Mouse (Mus musculus): ENCODE data around the gene Bend7.

The Bend7 gene

DNA sequence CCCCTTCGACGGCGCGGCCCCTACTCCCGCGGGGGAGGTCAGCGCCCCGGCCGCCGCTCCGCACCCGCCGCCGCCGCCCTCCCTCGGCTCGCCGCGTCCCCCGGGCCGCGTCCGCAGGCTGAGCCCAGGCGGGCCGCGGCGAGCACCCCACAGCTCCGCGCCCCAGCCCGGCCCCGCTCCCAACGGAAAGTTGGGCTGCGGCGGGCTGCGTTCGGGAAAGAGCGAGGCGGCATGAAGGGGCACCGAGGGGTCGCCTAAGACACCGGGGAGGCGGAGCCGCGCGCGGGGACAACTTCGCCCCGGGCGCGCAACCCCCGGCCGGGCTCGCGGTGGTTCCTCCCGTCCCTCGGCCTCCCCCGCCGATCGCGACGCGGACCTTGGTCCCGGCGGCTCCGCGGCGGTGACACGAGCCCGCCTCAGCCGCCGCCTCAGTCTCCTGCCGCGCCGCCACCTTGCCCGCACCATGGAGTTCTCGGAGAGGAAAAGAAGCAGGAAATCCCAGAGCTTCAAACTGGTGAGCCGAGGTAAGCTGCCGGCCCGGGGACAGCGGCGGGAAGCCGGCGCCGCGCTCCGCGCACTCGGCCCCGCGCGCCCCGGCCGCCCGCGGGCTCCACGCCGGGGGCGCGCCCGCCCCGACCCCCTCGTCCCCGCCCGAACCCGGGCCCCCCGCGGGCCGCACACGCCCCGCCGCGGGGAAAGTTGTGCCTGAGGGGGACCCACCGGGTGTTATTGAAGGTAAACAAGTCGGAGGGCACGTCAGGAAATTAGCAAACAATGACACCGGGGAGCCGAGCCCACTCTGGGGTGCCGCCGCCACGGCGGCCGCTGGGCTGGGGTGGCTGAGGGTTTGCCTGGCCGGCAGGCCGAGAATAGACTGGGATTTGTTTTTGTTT, at the start of gene Bend7:
Gene Bend7 (plus strand): TSS at position 63 of the 893 bp plus-strand sequence.
- DNase-seq (ENCODE audit: low read depth), result no peak

- no peak for DNase-seq (ENCODE audit: low read depth)
These were observed 49.0 kb upstream of the Bend7 start for GRCm38 (mm10) chr2:4668626-4669025.

GRCm38 (mm10) chr2:4669701-4670100, 47.9 kb upstream of the Bend7 start:
- peak; percentile 55 for DNase-seq (ENCODE audit: low read depth)

DNA sequence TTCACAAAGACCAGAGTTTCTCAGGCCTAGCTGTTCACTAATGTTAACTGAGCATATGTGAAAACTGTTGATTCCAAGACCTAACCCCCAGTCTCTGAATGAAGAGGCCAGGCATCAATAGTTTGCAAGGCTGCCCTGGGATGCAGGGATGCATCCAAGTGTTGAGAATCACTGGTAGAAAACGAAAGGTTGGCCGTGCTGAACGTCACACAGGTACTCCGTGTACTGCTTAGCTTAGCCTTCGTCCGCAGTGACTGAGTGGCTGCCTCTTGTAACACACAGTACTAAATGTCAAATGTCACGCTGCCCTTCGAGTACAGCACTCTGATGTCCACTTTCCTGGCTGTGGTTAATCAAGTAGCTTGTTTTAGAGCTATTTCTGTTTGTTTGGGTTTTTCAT, 46.0 kb upstream of the Bend7 start:
- DNase-seq (ENCODE audit: low read depth), result no peak

DNA sequence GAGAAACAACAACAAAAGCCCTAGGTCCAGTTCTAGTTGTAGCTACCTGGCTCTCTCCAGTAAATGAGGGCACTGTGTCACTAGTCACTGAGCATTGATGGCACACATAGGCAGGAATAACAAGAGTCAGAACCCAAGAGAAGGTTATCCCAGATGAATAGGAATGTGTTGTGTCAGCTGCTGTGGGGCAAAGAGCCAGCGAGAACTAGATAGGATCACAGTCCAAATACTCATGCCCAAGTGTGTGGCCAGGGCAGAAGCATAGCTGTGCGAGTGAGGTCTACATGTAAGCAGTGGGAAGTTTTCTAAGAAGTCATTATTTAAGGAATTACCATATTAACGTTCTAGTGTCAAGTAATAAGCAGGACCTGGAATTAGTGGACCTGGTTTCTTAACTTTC, 37.7 kb upstream of the Bend7 start:
- DNase-seq (ENCODE audit: low read depth), result no peak

GRCm38 (mm10) chr2:4711262-4711661, 6.4 kb upstream of the Bend7 start:
- peak; percentile 29 for DNase-seq (ENCODE audit: low read depth)

GRCm38 (mm10) chr2:4717081-4717768, 406 bp upstream of the Bend7 start:
- no peak for DNase-seq (ENCODE audit: low read depth)

- no peak for DNase-seq (ENCODE audit: low read depth)
These were observed 5.5 kb downstream of the Bend7 start for GRCm38 (mm10) chr2:4723088-4723487.

DNA sequence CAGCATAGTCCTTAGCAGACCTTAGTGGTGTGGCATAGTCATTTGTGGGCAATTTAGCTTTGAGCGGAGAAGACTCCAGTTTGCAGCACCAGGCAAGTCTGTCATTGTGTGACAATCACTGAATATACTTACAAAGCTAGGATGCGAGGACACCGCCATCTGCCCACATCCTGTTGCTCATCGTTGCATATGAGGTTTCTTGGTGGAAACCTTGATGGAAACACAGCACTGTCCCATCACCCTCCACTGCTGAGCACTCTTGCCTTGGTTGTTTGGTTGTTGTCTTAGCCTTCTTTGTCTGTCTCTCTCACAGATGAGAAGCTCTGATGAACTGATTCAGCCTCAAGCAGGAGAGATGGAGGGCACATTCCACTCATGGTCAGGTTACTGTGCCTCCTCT, 12.5 kb downstream of the Bend7 start:
- no peak for DNase-seq (ENCODE audit: low read depth)

DNA sequence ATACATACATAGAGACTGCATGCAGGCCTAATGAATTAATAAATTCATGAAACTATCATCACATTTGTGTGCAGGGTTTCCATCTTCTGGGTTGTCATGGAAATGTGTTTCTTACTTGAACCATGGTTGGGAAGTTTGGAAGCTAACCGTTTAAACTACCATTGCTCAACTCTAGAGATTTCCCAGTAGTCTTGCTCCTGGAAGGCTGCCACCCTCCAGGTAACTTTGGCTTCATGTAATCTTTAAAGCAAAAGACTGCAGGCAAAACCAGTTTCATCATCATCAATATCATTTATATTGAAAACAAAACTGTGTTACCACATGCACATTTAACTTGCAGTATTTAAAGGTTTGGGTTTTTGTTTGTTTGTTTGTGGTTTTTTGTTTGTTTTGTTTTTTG, 16.3 kb downstream of the Bend7 start:
- DNase-seq (ENCODE audit: low read depth), result no peak

GRCm38 (mm10) chr2:4736095-4736797, 18.6 kb downstream of the Bend7 start:
- DNase-seq (ENCODE audit: low read depth), result no peak

GRCm38 (mm10) chr2:4736798-4737155, 19.1 kb downstream of the Bend7 start:
- no peak for DNase-seq (ENCODE audit: low read depth)

GRCm38 (mm10) chr2:4751918-4752317, 34.3 kb downstream of the Bend7 start:
- DNase-seq (ENCODE audit: low read depth), result no peak

GRCm38 (mm10) chr2:4755716-4756115, 38.1 kb downstream of the Bend7 start:
- no peak for DNase-seq (ENCODE audit: low read depth)

GRCm38 (mm10) chr2:4757218-4757617, 39.6 kb downstream of the Bend7 start:
- DNase-seq (ENCODE audit: low read depth), result no peak

- DNase-seq (ENCODE audit: low read depth), result no peak
These were observed 43.1 kb downstream of the Bend7 start for GRCm38 (mm10) chr2:4760741-4761140.

- no peak for DNase-seq (ENCODE audit: low read depth)
These were observed 44.3 kb downstream of the Bend7 start for GRCm38 (mm10) chr2:4761906-4762305.

DNA sequence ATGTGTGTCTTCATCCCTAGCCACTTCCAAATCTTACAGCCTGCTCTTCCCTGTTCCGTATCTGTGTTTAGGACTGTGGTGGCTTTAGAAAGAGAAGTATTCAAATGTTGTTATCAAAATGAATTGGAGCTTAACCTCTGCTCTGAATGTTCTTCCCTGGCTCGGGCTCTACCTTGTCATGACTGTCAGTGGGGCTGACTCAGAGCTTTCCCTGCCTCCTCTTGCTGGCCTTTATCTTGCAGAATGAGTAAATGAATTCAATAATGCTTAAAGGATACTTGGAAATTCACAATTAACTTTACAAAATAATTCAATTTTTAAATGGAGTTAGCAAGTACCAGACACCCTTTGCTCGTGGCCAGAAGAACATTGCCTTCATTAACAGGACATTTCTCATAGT, 46.4 kb downstream of the Bend7 start:
- DNase-seq (ENCODE audit: low read depth), result no peak

DNA sequence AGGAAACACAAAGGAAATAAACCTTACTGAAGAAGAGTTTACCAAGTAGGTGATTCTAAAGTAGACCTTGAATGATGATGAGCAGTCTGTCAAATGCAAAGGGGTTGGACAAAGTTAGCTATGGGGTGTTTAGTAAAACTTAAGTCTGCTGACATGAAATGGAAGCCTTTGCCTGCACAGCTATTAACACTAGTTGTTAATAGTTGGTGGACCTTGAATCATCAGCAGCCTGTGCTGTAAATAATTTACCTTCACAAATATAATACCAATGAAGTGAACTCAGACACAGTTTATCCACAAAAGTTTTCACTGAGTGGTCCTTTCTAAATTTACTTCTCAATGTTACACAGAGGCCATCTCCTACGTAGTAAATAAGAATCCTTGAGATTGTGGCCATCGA, 52.7 kb downstream of the Bend7 start:
- DNase-seq (ENCODE audit: low read depth), result no peak

DNA sequence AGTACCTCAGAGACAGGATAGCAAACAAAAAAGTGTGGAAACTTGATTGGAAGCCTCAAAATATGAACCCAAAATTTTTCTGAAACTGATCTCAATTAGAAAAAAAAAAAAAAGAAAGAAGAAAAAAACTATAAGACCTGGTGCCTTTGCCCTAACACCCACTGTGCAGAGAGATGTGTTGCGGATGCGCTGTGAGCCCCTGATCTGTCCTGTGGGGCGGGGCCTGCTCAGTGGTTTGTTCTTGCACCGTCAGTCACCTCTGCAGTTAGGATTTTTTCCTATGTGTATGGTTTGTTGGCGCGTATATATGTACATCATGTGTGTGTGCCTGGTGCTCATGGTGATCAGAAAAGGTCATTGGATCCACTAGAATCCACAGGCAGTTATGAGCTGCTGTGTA, 56.3 kb downstream of the Bend7 start:
- DNase-seq (ENCODE audit: low read depth), result no peak

DNA sequence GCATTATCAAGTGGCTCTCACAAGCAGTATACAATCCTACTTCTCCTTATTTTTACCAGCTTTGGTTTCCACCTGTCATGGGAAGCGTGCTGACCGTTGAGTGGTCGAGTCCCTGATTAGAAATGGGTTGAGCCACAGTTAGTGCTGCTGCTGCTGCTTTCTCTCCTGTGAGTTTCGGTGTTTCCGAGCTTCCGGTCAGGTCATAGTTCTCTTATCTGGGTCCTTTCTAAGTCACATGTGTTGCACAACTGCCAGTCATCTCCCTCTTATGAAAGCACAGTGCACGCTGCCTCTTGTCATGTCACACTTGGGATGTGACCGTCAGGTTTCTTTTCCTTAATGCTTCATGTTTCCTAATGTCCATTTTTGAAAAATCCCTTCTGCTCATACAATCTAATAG, 59.7 kb downstream of the Bend7 start:
- no peak for DNase-seq (ENCODE audit: low read depth)

DNA sequence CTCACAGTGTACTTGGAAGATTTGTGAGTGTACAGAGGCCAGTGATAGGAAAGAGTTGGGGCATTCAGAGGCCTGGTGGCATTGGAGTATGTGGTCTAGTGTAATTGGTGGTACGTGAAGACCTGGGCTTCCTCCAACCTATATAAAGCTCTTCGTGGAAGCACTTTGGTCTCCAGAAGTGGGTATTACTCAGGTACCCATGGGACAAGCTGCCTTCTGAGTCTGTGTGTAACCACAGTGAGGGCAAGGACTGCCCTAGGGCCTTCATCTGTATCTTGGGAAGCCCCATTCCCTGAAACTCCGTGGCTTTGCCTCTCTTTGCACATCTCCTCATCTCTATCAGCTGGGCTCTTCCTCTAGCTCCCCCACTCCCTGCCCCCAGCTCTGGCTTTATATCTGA, 64.0 kb downstream of the Bend7 start:
- no peak for DNase-seq (ENCODE audit: low read depth)

- no peak for DNase-seq (ENCODE audit: low read depth)
These were observed 64.8 kb downstream of the Bend7 start for GRCm38 (mm10) chr2:4782401-4782800.

All from NIH3T3 (cell line).